Mouse (Mus musculus): ENCODE results near the gene Scarb2. TPM values are rescaled to one million over a fixed set of nuclear protein-coding genes. Genes with fewer than 3 reads are reported as not detected.

The Scarb2 gene
- polyA plus RNA-seq, 1 experiment from 2014 or later, result 18.9 TPM

GRCm38 (mm10) chr5:92409361-92410155, 97.1 kb downstream of the Scarb2 start:
- Histone ChIP-seq H3K4me2 (replicated peaks) (no peak overlapping the region), H3K4me1 (replicated peaks; ENCODE audit: control insufficient read depth, insufficient read depth, low read length) (no peaks in the 10 kb centered on the region), H3K4me3 (replicated peaks; ENCODE audit: low read length) (no peak overlapping the region), H3K27me3 (ENCODE audit: control insufficient read depth, insufficient read depth, low read length) (no peaks in the 10 kb centered on the region), H3K27ac (no peak overlapping the region), H3K36me3 (replicated peaks; ENCODE audit: control insufficient read depth, insufficient read depth) (peaks cover 9% of the 10 kb centered on the region), H3K9ac (no peak overlapping the region), H3K9me3 (ENCODE audit: control insufficient read depth, low read length) (no peaks in the 10 kb centered on the region)
- DNase-seq (ENCODE audit: low spot score) (no peak), ATAC-seq (ENCODE audit: low FRiP score) (no peak)
- WGBS, result 74% methylated on average over 9 of the region's 9 CpGs

- ATAC-seq (ENCODE audit: low FRiP score), result no peak
- no peak overlapping the region for H3K4me3 ChIP-seq (replicated peaks; ENCODE audit: low read length)
- WGBS, result 27% methylated on average over 2 of the region's 2 CpGs
These were observed 102.3 kb downstream of the Scarb2 start for GRCm38 (mm10) chr5:92404400-92404678.

GRCm38 (mm10) chr5:92403562-92404399, 102.9 kb downstream of the Scarb2 start:
- Histone ChIP-seq H3K27me3 (ENCODE audit: control insufficient read depth, insufficient read depth, low read length) (no peaks in the 10 kb centered on the region), H3K4me3 (replicated peaks; ENCODE audit: low read length) (no peak overlapping the region), H3K4me2 (replicated peaks) (no peak overlapping the region), H3K4me1 (replicated peaks; ENCODE audit: control insufficient read depth, insufficient read depth, low read length) (0 out of 2 replicates have a peak, but pooled peaks cover 3% of the 10 kb centered on the region), H3K9me3 (ENCODE audit: control insufficient read depth, low read length) (no peaks in the 10 kb centered on the region), H3K27ac (no peak overlapping the region), H3K36me3 (replicated peaks; ENCODE audit: control insufficient read depth, insufficient read depth) (no peaks in the 10 kb centered on the region), H3K9ac (no peak overlapping the region)
- DNase-seq (ENCODE audit: low spot score), result no peak
- ATAC-seq (ENCODE audit: low FRiP score), result no peak; the same call in 1 of the 2 replicates
- WGBS, result 53% methylated on average over 10 of the region's 10 CpGs

More at GRCm38 (mm10) chr5:92404400-92404678, 102.3 kb downstream of the Scarb2 start:
- Histone ChIP-seq H3K36me3 (replicated peaks; ENCODE audit: control insufficient read depth, insufficient read depth) (no peaks in the 10 kb centered on the region), H3K27me3 (ENCODE audit: control insufficient read depth, insufficient read depth, low read length) (no peaks in the 10 kb centered on the region), H3K9ac (no peak overlapping the region), H3K4me2 (replicated peaks) (no peak overlapping the region), H3K4me1 (replicated peaks; ENCODE audit: control insufficient read depth, insufficient read depth, low read length) (0 out of 2 replicates have a peak, but pooled peaks cover 3% of the 10 kb centered on the region), H3K27ac (no peak overlapping the region), H3K9me3 (ENCODE audit: control insufficient read depth, low read length) (no peaks in the 10 kb centered on the region)
- no peak for DNase-seq (ENCODE audit: low spot score)

GRCm38 (mm10) chr5:92402816-92403215, 103.8 kb downstream of the Scarb2 start:
- no peak overlapping the region for H3K9ac ChIP-seq
- H3K4me2 ChIP-seq (replicated peaks), result no peak overlapping the region
- H3K4me1 ChIP-seq (replicated peaks; ENCODE audit: control insufficient read depth, insufficient read depth, low read length), result 0 out of 2 replicates have a peak, but pooled peaks cover 3% of the 10 kb centered on the region
- H3K9me3 ChIP-seq (ENCODE audit: control insufficient read depth, low read length), result no peaks in the 10 kb centered on the region
- H3K4me3 ChIP-seq (replicated peaks; ENCODE audit: low read length), result no peak overlapping the region
- 73% methylated on average over 9 of the region's 9 CpGs for WGBS
- H3K27me3 ChIP-seq (ENCODE audit: control insufficient read depth, insufficient read depth, low read length), result no peaks in the 10 kb centered on the region
- no peaks in the 10 kb centered on the region for H3K36me3 ChIP-seq (replicated peaks; ENCODE audit: control insufficient read depth, insufficient read depth)
- ATAC-seq (ENCODE audit: low FRiP score) (no peak), DNase-seq (ENCODE audit: low spot score) (no peak)
- H3K27ac ChIP-seq, result no peak overlapping the region

- peaks cover 7% of the 10 kb centered on the region; the same call in 1 of the 2 replicates for H3K27me3 ChIP-seq (ENCODE audit: control insufficient read depth, insufficient read depth, low read length)
- no peaks in the 10 kb centered on the region for H3K36me3 ChIP-seq (replicated peaks; ENCODE audit: control insufficient read depth, insufficient read depth)
- H3K4me1 ChIP-seq (replicated peaks; ENCODE audit: control insufficient read depth, insufficient read depth, low read length), result no peaks in the 10 kb centered on the region
- ATAC-seq (ENCODE audit: low FRiP score) (peak; percentile 76; the same call in 1 of the 2 replicates), DNase-seq (ENCODE audit: low spot score) (peak; percentile 75)
- H3K9me3 ChIP-seq (ENCODE audit: control insufficient read depth, low read length), result no peaks in the 10 kb centered on the region
- no peak overlapping the region for H3K4me2 ChIP-seq (replicated peaks)
- WGBS, result 26% methylated on average over 5 of the region's 5 CpGs
- no peak overlapping the region for H3K27ac ChIP-seq
- no peak overlapping the region for H3K4me3 ChIP-seq (replicated peaks; ENCODE audit: low read length)
- H3K9ac ChIP-seq, result no peak overlapping the region
These were observed 108.5 kb downstream of the Scarb2 start for GRCm38 (mm10) chr5:92398153-92398552.

GRCm38 (mm10) chr5:92396476-92396875, 110.2 kb downstream of the Scarb2 start:
- no peak for ATAC-seq (ENCODE audit: low FRiP score)
- H3K9ac ChIP-seq, result no peak overlapping the region; the same call in 1 of the 2 replicates
- 86% methylated on average over 6 of the region's 6 CpGs for WGBS

GRCm38 (mm10) chr5:92395764-92396163, 110.9 kb downstream of the Scarb2 start:
- H3K27ac ChIP-seq, result no peak overlapping the region
- no peaks in the 10 kb centered on the region for H3K9me3 ChIP-seq (ENCODE audit: control insufficient read depth, low read length)
- WGBS, result 88% methylated on average over 3 of the region's 3 CpGs
- no peaks in the 10 kb centered on the region for H3K4me1 ChIP-seq (replicated peaks; ENCODE audit: control insufficient read depth, insufficient read depth, low read length)
- peaks cover 20% of the 10 kb centered on the region for H3K27me3 ChIP-seq (ENCODE audit: control insufficient read depth, insufficient read depth, low read length)
- DNase-seq (ENCODE audit: low spot score), result no peak
- no peak overlapping the region for H3K4me3 ChIP-seq (replicated peaks; ENCODE audit: low read length)
- no peak overlapping the region for H3K9ac ChIP-seq
- H3K4me2 ChIP-seq (replicated peaks), result no peak overlapping the region
- H3K36me3 ChIP-seq (replicated peaks; ENCODE audit: control insufficient read depth, insufficient read depth), result no peaks in the 10 kb centered on the region
- ATAC-seq (ENCODE audit: low FRiP score), result no peak

More at GRCm38 (mm10) chr5:92396476-92396875, 110.2 kb downstream of the Scarb2 start:
- no peak overlapping the region for H3K4me2 ChIP-seq (replicated peaks)
- H3K4me1 ChIP-seq (replicated peaks; ENCODE audit: control insufficient read depth, insufficient read depth, low read length), result no peaks in the 10 kb centered on the region
- H3K36me3 ChIP-seq (replicated peaks; ENCODE audit: control insufficient read depth, insufficient read depth), result no peaks in the 10 kb centered on the region
- H3K4me3 ChIP-seq (replicated peaks; ENCODE audit: low read length), result no peak overlapping the region
- H3K27me3 ChIP-seq (ENCODE audit: control insufficient read depth, insufficient read depth, low read length), result peaks cover 18% of the 10 kb centered on the region
- no peaks in the 10 kb centered on the region for H3K9me3 ChIP-seq (ENCODE audit: control insufficient read depth, low read length)
- DNase-seq (ENCODE audit: low spot score), result no peak
- H3K27ac ChIP-seq, result no peak overlapping the region

GRCm38 (mm10) chr5:92393863-92394262, 112.8 kb downstream of the Scarb2 start:
- Histone ChIP-seq H3K36me3 (replicated peaks; ENCODE audit: control insufficient read depth, insufficient read depth) (no peaks in the 10 kb centered on the region), H3K4me1 (replicated peaks; ENCODE audit: control insufficient read depth, insufficient read depth, low read length) (no peaks in the 10 kb centered on the region), H3K27me3 (ENCODE audit: control insufficient read depth, insufficient read depth, low read length) (peaks cover 20% of the 10 kb centered on the region), H3K4me2 (replicated peaks) (no peak overlapping the region), H3K9ac (no peak overlapping the region), H3K4me3 (replicated peaks; ENCODE audit: low read length) (no peak overlapping the region), H3K27ac (no peak overlapping the region), H3K9me3 (ENCODE audit: control insufficient read depth, low read length) (no peaks in the 10 kb centered on the region)
- 64% methylated on average over 10 of the region's 10 CpGs for WGBS
- ATAC-seq (ENCODE audit: low FRiP score), result no peak
- DNase-seq (ENCODE audit: low spot score), result no peak

- Histone ChIP-seq H3K4me2 (replicated peaks) (peak overlapping the region; percentile 38), H3K4me3 (replicated peaks; ENCODE audit: low read length) (peak overlapping the region; percentile 18), H3K9ac (no peak overlapping the region), H3K27me3 (ENCODE audit: control insufficient read depth, insufficient read depth, low read length) (peaks cover 20% of the 10 kb centered on the region), H3K9me3 (ENCODE audit: control insufficient read depth, low read length) (no peaks in the 10 kb centered on the region), H3K36me3 (replicated peaks; ENCODE audit: control insufficient read depth, insufficient read depth) (no peaks in the 10 kb centered on the region), H3K27ac (no peak overlapping the region), H3K4me1 (replicated peaks; ENCODE audit: control insufficient read depth, insufficient read depth, low read length) (no peaks in the 10 kb centered on the region)
- ATAC-seq (ENCODE audit: low FRiP score) (no peak), DNase-seq (ENCODE audit: low spot score) (no peak)
- WGBS, result 52% methylated on average over 18 of the region's 18 CpGs
These were observed 114.1 kb downstream of the Scarb2 start for GRCm38 (mm10) chr5:92392542-92392941.
